ENCODE assay signal across 22 mouse cellular contexts in genomic region chr2:35810027-35810426, GRCm38 (mm10).
"Had no signal": no experiment of that assay in that cellular context is flagged by ENCODE, and none has a peak within 500 bp of the region (broad histone marks: within the 10 kb centered on the region; RNA-seq: fewer than 3 reads in every experiment).

No protein-coding gene starts in this region.

- ATAC-seq: hindbrain, postnatal 0 days; intestine, embryonic 16.5 days; liver, embryonic 12.5 days had no signal

- H3K36me3 ChIP-seq: heart, embryonic 10.5 days; heart, embryonic 12.5 days; hindbrain, embryonic 13.5 days; hindbrain, embryonic 15.5 days; kidney, embryonic 15.5 days; limb, embryonic 13.5 days; limb, embryonic 15.5 days; liver, embryonic 12.5 days had no signal

- DNase-seq: forebrain, postnatal 0 days; gastrocnemius, postnatal 14 days; heart, postnatal 14 days; kidney, adult 18-20 months; kidney, adult 8-10 months; kidney, postnatal 14 days; kidney, postnatal 36 days; layer of hippocampus, adult 9-11 months; layer of hippocampus, postnatal 36 days; left cerebral cortex, postnatal 4 days had no signal

- H3K27ac ChIP-seq: heart, embryonic 10.5 days; hindbrain, embryonic 13.5 days; hindbrain, embryonic 15.5 days; hindbrain, postnatal 0 days; kidney, embryonic 15.5 days; kidney, postnatal 0 days; limb, embryonic 13.5 days; limb, embryonic 15.5 days; liver, embryonic 12.5 days; liver, embryonic 14.5 days had no signal

- H3K4me1 ChIP-seq: limb, embryonic 13.5 days; limb, embryonic 15.5 days; liver, embryonic 12.5 days had no signal

- H3K4me2 ChIP-seq: heart, embryonic 12.5 days; hindbrain, embryonic 13.5 days; hindbrain, embryonic 15.5 days; kidney, embryonic 15.5 days; limb, embryonic 13.5 days; limb, embryonic 15.5 days; liver, embryonic 12.5 days had no signal

- H3K9me3 ChIP-seq: heart, embryonic 10.5 days; heart, embryonic 12.5 days; hindbrain, embryonic 13.5 days; hindbrain, embryonic 15.5 days; kidney, embryonic 15.5 days; limb, embryonic 13.5 days; limb, embryonic 15.5 days; liver, embryonic 12.5 days had no signal

- H3K27me3 ChIP-seq: hindbrain, embryonic 13.5 days; hindbrain, embryonic 15.5 days; kidney, embryonic 15.5 days; limb, embryonic 13.5 days; limb, embryonic 15.5 days had no signal

- H3K4me3 ChIP-seq: heart, embryonic 10.5 days; heart, embryonic 12.5 days; hindbrain, embryonic 13.5 days; hindbrain, embryonic 15.5 days; kidney, embryonic 15.5 days; limb, embryonic 13.5 days; limb, embryonic 15.5 days; liver, embryonic 12.5 days had no signal

- H3K9ac ChIP-seq: forebrain, postnatal 0 days; heart, embryonic 12.5 days; hindbrain, embryonic 13.5 days; hindbrain, embryonic 15.5 days; kidney, embryonic 15.5 days; limb, embryonic 13.5 days; limb, embryonic 15.5 days; liver, embryonic 12.5 days; liver, embryonic 14.5 days had no signal
